Mouse (Mus musculus) ovary, adult 2 months (tissue): ENCODE data around the gene Npm3. TPM values are rescaled to one million over a fixed set of nuclear protein-coding genes. Genes with fewer than 3 reads are reported as not detected.

ENCODE experiments used
- polyA plus RNA-seq: library from polyadenylated mRNA; depleted of rRNA; stranded (reverse); fragments of >200 nt; gene quantifications from 2 replicates; pipeline ENCODE4 v1.2.3, GENCODE M21; 2012; rRNA removed

Npm3 gene
- polyA plus RNA-seq = 64.4 and 82.1 TPM in 2 replicates

GRCm38 (mm10) chr19:45749243-45750043 lies at the start of gene Npm3:
Npm3 (minus strand) TSS chr19:45749591.

GRCm38 (mm10) chr19:45783181-45783932 lies 34.0 kb upstream of the Npm3 start, which contains the start of gene Mgea5:
Mgea5 (minus strand) TSS chr19:45783837.

GRCm38 (mm10) chr19:45742218-45742983 lies 7.0 kb downstream of the Npm3 start, which contains the start of gene Fgf8:
Fgf8 (minus strand) TSS chr19:45742915.

Other genes starting within 250 kb of the Npm3 start
- 14.2 and 16.1 TPM in 2 replicates for gene Poll, start 189.1 kb downstream of the Npm3 start, polyA plus RNA-seq
- 4.6 and 6.0 TPM in 2 replicates for gene Gm17018, start 189.0 kb downstream of the Npm3 start, polyA plus RNA-seq
- gene Fbxw4, start 89.3 kb downstream of the Npm3 start, polyA plus RNA-seq = 154 and 155 TPM in 2 replicates
- gene Fgf8, start 6.7 kb downstream of the Npm3 start, polyA plus RNA-seq = 4.9 and 5.6 TPM in 2 replicates
- 19.1 and 19.2 TPM in 2 replicates for gene Mgea5, start 34.2 kb upstream of the Npm3 start, polyA plus RNA-seq
- gene Kcnip2, start 66.5 kb upstream of the Npm3 start, polyA plus RNA-seq = 3.0 and 3.3 TPM in 2 replicates
- 10.2 and 12.3 TPM in 2 replicates for gene Armh3, start 248.9 kb upstream of the Npm3 start, polyA plus RNA-seq